Mouse (Mus musculus): ENCODE measurements around the gene Spg21.

Spg21 gene

GRCm38 (mm10) chr9:65535789-65536469 lies 75.2 kb downstream of the Spg21 start:
- DNase-seq (ENCODE audit: low spot score), result no peak

- DNase-seq (ENCODE audit: low spot score), result no peak
These were observed 75.7 kb downstream of the Spg21 start for GRCm38 (mm10) chr9:65536491-65536890.

All from adipocyte (in vitro differentiated cells).